Mouse (Mus musculus): ENCODE results near the gene Gm20388. TPM values are rescaled to one million over a fixed set of nuclear protein-coding genes. Genes with fewer than 3 reads are reported as not detected.

Gene Gm20388
- polyA plus RNA-seq, 2 experiments: 8.5 TPM; not detected in 1

DNA sequence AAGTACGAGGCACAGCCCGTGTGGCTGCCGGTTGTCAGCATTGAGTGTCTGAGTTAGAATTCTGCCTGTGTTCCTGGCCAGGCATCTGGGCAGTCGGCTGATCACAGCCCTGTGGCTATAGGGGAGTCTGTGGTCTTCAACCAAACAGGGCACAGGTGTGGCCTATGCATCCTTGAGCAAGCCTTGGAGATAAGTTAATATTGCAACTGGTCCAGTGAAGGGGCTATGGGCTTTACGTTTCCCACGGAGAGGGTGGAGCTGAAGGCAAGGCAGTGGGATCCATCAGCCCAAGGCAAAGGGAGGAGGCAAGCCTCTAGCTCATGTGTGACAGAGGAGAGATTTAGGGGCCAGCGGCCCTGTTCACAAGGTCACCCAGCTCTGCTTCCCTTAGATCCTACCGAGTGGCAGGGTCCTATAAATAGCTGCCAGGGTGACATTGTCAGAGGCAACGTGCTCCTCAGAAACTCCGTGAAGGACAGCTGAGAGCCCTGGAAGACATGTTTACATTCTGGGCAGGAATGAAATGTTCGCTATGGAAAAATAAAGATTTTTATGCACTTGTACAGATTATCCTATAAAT, 4229.7 kb downstream of the Gm20388 start:
- Histone ChIP-seq H3K27me3 (ENCODE audit: control insufficient read depth, insufficient read depth, low read length) (no peaks in the 10 kb centered on the region), H3K4me2 (ENCODE audit: low read depth) (no peak overlapping the region), H3K4me1 (replicated peaks; ENCODE audit: control insufficient read depth in 2 of 2, insufficient read depth in 2 of 2, low read length in 1 of 2) (no peaks in the 10 kb centered on the region), H3K9me3 (ENCODE audit: control insufficient read depth, low read length) (no peaks in the 10 kb centered on the region), H3K36me3 (replicated peaks; ENCODE audit: control insufficient read depth, insufficient read depth, low read depth) (no peaks in the 10 kb centered on the region), H3K9ac (replicated peaks) (no peak overlapping the region), H3K4me3 (ENCODE audit: insufficient read depth in 1 of 2, low read depth in 2 of 2, low read length in 2 of 2) (no peak overlapping the region), H3K27ac (no peak overlapping the region)
- ATAC-seq (ENCODE audit: insufficient read depth) (no peak), DNase-seq (ENCODE audit: low read depth in 3 of 3, low spot score in 3 of 3) (no peak)
- 64% methylated on average over 11 of the region's 11 CpGs for WGBS (ENCODE audit: insufficient replicate concordance)
- no peak for TF ChIP-seq EP300 (IDR thresholded peaks at IDR 0.05; ENCODE audit: low read depth)
- no peak for TF ChIP-seq CTCF (IDR thresholded peaks at IDR 0.05; ENCODE audit: low read depth)

DNA sequence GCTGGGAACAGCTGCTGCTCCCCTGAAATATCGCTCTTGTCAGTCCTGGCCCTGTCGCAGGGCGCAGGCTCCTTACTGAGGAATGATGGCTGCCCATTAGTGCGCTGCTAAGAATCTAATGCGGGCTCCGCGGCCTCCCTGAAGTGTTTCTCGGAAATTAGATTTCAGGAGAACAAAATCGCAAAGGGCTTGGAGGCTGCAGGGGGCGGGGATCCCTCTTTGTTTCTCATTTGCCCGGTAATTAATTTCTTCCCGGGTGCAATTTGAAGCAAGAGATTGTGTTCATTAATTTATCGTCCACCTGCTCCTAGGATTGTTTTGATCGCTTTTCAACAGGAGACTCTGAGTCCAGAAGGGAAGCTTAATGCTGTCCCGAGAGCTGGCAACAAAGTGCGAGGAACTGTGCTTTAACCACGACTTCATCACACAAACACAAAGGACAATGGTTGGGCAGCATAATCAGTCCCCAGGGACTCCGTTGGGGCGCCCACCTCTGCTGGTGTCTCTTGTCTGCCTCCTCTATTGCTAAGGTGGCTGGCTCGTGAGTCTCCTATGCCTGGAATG, 4230.3 kb downstream of the Gm20388 start:
- DNase-seq (ENCODE audit: low read depth in 3 of 3, low spot score in 3 of 3) (no peak), ATAC-seq (ENCODE audit: insufficient read depth) (no peak)
- Histone ChIP-seq H3K4me2 (ENCODE audit: low read depth) (no peak overlapping the region), H3K4me1 (replicated peaks; ENCODE audit: control insufficient read depth in 2 of 2, insufficient read depth in 2 of 2, low read length in 1 of 2) (no peaks in the 10 kb centered on the region), H3K27ac (no peak overlapping the region), H3K36me3 (replicated peaks; ENCODE audit: control insufficient read depth, insufficient read depth, low read depth) (no peaks in the 10 kb centered on the region), H3K4me3 (ENCODE audit: insufficient read depth in 1 of 2, low read depth in 2 of 2, low read length in 2 of 2) (no peak overlapping the region), H3K9me3 (ENCODE audit: control insufficient read depth, low read length) (no peaks in the 10 kb centered on the region), H3K9ac (replicated peaks) (no peak overlapping the region), H3K27me3 (ENCODE audit: control insufficient read depth, insufficient read depth, low read length) (no peaks in the 10 kb centered on the region)
- TF ChIP-seq CTCF (IDR thresholded peaks at IDR 0.05; ENCODE audit: low read depth) (no peak), EP300 (IDR thresholded peaks at IDR 0.05; ENCODE audit: low read depth) (no peak)
- 64% methylated on average over 20 of the region's 20 CpGs for WGBS (ENCODE audit: insufficient replicate concordance)

DNA sequence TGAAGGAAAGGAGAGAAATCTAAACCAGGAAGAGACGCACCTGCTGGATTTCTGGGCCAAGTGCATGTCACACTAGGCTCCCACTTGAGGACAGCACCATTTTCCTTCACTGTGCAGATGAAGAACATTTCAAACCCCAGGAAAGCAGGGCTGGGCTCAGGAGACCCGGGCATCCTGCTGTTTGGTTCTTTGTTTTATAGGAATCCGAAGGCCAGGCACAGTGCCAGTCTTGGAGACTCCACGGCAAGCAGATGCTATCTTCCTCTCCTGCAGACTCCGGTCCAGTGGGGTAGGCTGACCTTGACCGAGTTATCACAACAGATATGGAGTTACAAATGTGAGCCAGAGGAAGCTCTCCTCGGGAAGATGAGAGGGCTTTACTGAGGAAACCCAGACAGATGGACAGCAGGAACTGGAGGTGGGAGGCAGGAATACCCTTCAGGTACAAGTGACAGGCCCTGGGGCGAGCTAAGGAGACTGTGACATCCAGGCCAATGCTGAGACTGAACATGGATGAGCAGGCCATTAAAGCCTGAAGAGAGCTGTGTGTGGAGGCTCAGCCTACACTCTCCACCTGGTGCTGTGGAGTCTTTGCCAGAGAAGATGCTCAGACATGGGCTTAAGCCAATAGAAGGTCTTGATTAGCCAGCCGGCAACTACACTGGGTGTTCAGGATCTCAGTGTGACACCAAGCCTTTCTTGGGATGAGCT, 4231.2 kb downstream of the Gm20388 start:
- Histone ChIP-seq H3K27me3 (ENCODE audit: control insufficient read depth, insufficient read depth, low read length) (no peaks in the 10 kb centered on the region), H3K9me3 (ENCODE audit: control insufficient read depth, low read length) (no peaks in the 10 kb centered on the region), H3K4me3 (ENCODE audit: insufficient read depth in 1 of 2, low read depth in 2 of 2, low read length in 2 of 2) (no peak overlapping the region), H3K27ac (no peak overlapping the region), H3K4me2 (ENCODE audit: low read depth) (no peak overlapping the region), H3K9ac (replicated peaks) (no peak overlapping the region), H3K36me3 (replicated peaks; ENCODE audit: control insufficient read depth, insufficient read depth, low read depth) (no peaks in the 10 kb centered on the region), H3K4me1 (replicated peaks; ENCODE audit: control insufficient read depth in 2 of 2, insufficient read depth in 2 of 2, low read length in 1 of 2) (no peaks in the 10 kb centered on the region)
- 61% methylated on average over 9 of the region's 9 CpGs for WGBS (ENCODE audit: insufficient replicate concordance)
- ATAC-seq (ENCODE audit: insufficient read depth) (no peak), DNase-seq (ENCODE audit: low read depth in 3 of 3, low spot score in 3 of 3) (no peak)
- TF ChIP-seq EP300 (IDR thresholded peaks at IDR 0.05; ENCODE audit: low read depth) (no peak), CTCF (IDR thresholded peaks at IDR 0.05; ENCODE audit: low read depth) (no peak)

DNA sequence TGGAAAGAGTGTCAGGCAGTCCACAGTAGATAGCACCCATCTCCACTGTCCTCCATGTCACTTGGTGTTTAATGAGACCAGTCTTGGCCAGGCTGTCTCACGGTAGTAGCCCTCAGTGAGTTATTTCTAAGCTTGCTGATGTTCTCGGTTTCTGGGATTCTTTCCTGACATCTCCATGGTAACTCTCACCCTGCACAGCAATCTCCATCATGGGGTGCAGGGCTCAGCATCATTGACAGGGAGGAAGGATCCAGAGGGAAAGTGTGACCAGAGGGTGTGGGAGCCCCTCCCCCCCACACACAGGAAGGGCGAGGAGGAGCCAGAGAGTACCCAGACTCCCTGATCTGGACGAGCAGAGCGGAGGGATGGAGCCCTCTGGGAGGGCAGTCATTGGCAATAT, 4232.4 kb downstream of the Gm20388 start:
- Histone ChIP-seq H3K4me3 (ENCODE audit: insufficient read depth in 1 of 2, low read depth in 2 of 2, low read length in 2 of 2) (no peak overlapping the region), H3K4me1 (replicated peaks; ENCODE audit: control insufficient read depth in 2 of 2, insufficient read depth in 2 of 2, low read length in 1 of 2) (no peaks in the 10 kb centered on the region), H3K9ac (replicated peaks) (no peak overlapping the region), H3K4me2 (ENCODE audit: low read depth) (no peak overlapping the region), H3K36me3 (replicated peaks; ENCODE audit: control insufficient read depth, insufficient read depth, low read depth) (no peaks in the 10 kb centered on the region), H3K9me3 (ENCODE audit: control insufficient read depth, low read length) (no peaks in the 10 kb centered on the region), H3K27ac (no peak overlapping the region), H3K27me3 (ENCODE audit: control insufficient read depth, insufficient read depth, low read length) (no peaks in the 10 kb centered on the region)
- no peak for TF ChIP-seq EP300 (IDR thresholded peaks at IDR 0.05; ENCODE audit: low read depth)
- no peak for TF ChIP-seq CTCF (IDR thresholded peaks at IDR 0.05; ENCODE audit: low read depth)
- no peak for DNase-seq (ENCODE audit: low read depth in 3 of 3, low spot score in 3 of 3)
- 45% methylated on average over 5 of the region's 5 CpGs for WGBS (ENCODE audit: insufficient replicate concordance)
- no peak for ATAC-seq (ENCODE audit: insufficient read depth)

DNA sequence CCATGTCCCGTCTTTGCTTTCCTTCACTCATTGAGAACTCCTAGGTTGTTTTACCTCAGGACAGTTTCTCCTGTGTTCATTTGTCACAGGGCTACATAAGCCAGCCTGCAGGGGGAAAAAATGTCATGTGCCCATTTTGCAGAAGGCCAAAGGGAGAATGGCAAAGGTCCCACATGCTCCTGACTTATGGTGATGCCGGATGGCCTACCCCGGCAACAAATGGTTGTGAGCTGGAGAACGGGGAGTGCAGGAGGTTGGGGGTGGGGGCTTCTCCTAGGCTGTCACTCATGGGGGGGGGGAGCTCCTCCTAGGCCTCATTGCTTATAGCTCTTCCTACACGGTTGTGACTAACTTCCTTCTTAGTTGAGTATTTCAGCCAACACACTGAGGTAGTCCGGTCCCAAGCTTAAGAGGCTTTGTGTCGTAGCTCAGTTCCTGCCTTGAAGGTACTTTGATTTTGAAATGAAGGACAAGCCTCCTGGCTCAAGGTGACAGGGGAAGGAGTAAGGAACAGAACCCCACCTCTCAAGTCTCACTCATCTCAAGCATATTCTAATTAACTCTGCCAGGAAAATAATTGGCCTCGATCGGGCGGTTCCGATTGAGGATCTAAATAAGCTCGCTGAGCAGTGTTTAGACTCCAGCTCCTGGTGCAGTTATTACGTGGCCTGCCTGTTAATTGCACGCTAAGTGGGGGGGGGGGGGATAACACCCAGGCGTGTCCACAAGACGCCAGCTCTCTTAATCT, 4233.4 kb downstream of the Gm20388 start:
- no peak for DNase-seq (ENCODE audit: low read depth in 3 of 3, low spot score in 3 of 3)
- TF ChIP-seq CTCF (IDR thresholded peaks at IDR 0.05; ENCODE audit: low read depth): no peak
- no peak for TF ChIP-seq EP300 (IDR thresholded peaks at IDR 0.05; ENCODE audit: low read depth)
- 72% methylated on average over 16 of the region's 16 CpGs for WGBS (ENCODE audit: insufficient replicate concordance)

More for the DNA sequence above, 4233.4 kb downstream of the Gm20388 start:
- H3K36me3 ChIP-seq (replicated peaks; ENCODE audit: control insufficient read depth, insufficient read depth, low read depth): no peaks in the 10 kb centered on the region
- no peaks in the 10 kb centered on the region for H3K9me3 ChIP-seq (ENCODE audit: control insufficient read depth, low read length)
- no peak overlapping the region for H3K27ac ChIP-seq
- H3K4me1 ChIP-seq (replicated peaks; ENCODE audit: control insufficient read depth in 2 of 2, insufficient read depth in 2 of 2, low read length in 1 of 2): no peaks in the 10 kb centered on the region
- no peaks in the 10 kb centered on the region for H3K27me3 ChIP-seq (ENCODE audit: control insufficient read depth, insufficient read depth, low read length)
- no peak overlapping the region for H3K4me3 ChIP-seq (ENCODE audit: insufficient read depth in 1 of 2, low read depth in 2 of 2, low read length in 2 of 2)
- no peak overlapping the region for H3K9ac ChIP-seq (replicated peaks)
- no peak overlapping the region for H3K4me2 ChIP-seq (ENCODE audit: low read depth)
- no peak for ATAC-seq (ENCODE audit: insufficient read depth)

Measured in liver, embryonic 14.5 days (tissue).